Mouse (Mus musculus) liver, embryonic 14 days (tissue): Measurements from ENCODE around the gene Pik3r4. TPM values are rescaled to one million over a fixed set of nuclear protein-coding genes. Genes with fewer than 3 reads are reported as not detected.

ENCODE experiments used
- polyA plus RNA-seq: library from polyadenylated mRNA; depleted of rRNA; stranded (reverse); fragments of >200 nt; gene quantifications from 2 replicates; pipeline ENCODE4 v1.2.3, GENCODE M21; 2012; rRNA removed

Gene Pik3r4
- polyA plus RNA-seq, result 4.6 and 4.7 TPM in 2 replicates

GRCm38 (mm10) chr9:105642460-105643371, at the start of gene Pik3r4:
Pik3r4 (plus strand) TSS chr9:105642978.

Other genes with a start within 250 kb of the Pik3r4 start
- 2.7 and 3.3 TPM in 2 replicates for gene Aste1, start 247.6 kb upstream of the Pik3r4 start, polyA plus RNA-seq
- not detected in 2 replicates for gene Nek11, start 247.5 kb upstream of the Pik3r4 start, polyA plus RNA-seq
- gene Atp2c1, start 115.7 kb upstream of the Pik3r4 start, polyA plus RNA-seq, result 10.9 and 12.9 TPM in 2 replicates
- gene Col6a6, start 185.2 kb downstream of the Pik3r4 start, polyA plus RNA-seq, result 0.13 and 0.25 TPM in 2 replicates